Mouse (Mus musculus) erythroblast, embryonic 14.5 days (primary cell): ENCODE measurements around the gene Lyzl6.

ENCODE experiments used
- GATA1 ChIP-seq: IDR thresholded peaks from 2 replicates; pipeline ENCODE4 v1.6.1; 2012; ENCODE audit warnings: low read length, inconsistent platforms, mixed read lengths
- TAL1 ChIP-seq: IDR thresholded peaks from 3 replicates; pipeline ENCODE4 v1.6.1; 2012; ENCODE audit warnings: low read length, inconsistent platforms, mixed read lengths

- TF ChIP-seq TAL1 (no peak), GATA1 (no peak)
Measured at GRCm38 (mm10) chr11:103663119-103663518, 24.4 kb upstream of the Lyzl6 start.
